Mouse (Mus musculus): Measurements from ENCODE around the gene Tbc1d9. TPM values are rescaled to one million over a fixed set of nuclear protein-coding genes. Genes with fewer than 3 reads are reported as not detected.

Gene Tbc1d9
- polyA plus RNA-seq, 1 experiment from 2014 or later: 16.4 TPM

GRCm38 (mm10) chr8:83182784-83183183 lies 17.6 kb downstream of the Tbc1d9 start:
- peak overlapping the region; percentile 74 for H3K27ac ChIP-seq
- H3K36me3 ChIP-seq: no peaks in the 10 kb centered on the region
- no peaks in the 10 kb centered on the region for H3K27me3 ChIP-seq
- peaks cover 57% of the 10 kb centered on the region for H3K4me1 ChIP-seq (replicated peaks)
- 49% methylated on average over 5 of the region's 5 CpGs for WGBS
- H3K4me2 ChIP-seq: no peak overlapping the region
- no peaks in the 10 kb centered on the region for H3K9me3 ChIP-seq
- no peak overlapping the region for H3K4me3 ChIP-seq
- H3K9ac ChIP-seq: peak overlapping the region; percentile 39; the same call in 1 of the 2 replicates
- ATAC-seq (ENCODE audit: low FRiP score): 0 out of 2 replicates have a peak, but pooled peaks have one; percentile 27

GRCm38 (mm10) chr8:83186376-83186775 lies 21.2 kb downstream of the Tbc1d9 start:
- 51% methylated on average over 6 of the region's 6 CpGs for WGBS
- Histone ChIP-seq H3K4me1 (replicated peaks) (peaks cover 43% of the 10 kb centered on the region), H3K4me3 (no peak overlapping the region), H3K27me3 (no peaks in the 10 kb centered on the region), H3K9me3 (no peaks in the 10 kb centered on the region), H3K4me2 (no peak overlapping the region), H3K27ac (no peak overlapping the region), H3K36me3 (no peaks in the 10 kb centered on the region), H3K9ac (no peak overlapping the region)
- no peak for ATAC-seq (ENCODE audit: low FRiP score)

- Histone ChIP-seq H3K9ac (no peak overlapping the region), H3K4me2 (no peak overlapping the region), H3K27me3 (no peaks in the 10 kb centered on the region), H3K4me3 (no peak overlapping the region), H3K9me3 (no peaks in the 10 kb centered on the region), H3K36me3 (no peaks in the 10 kb centered on the region), H3K27ac (peak overlapping the region; percentile 75), H3K4me1 (replicated peaks) (peaks cover 33% of the 10 kb centered on the region)
- ATAC-seq (ENCODE audit: low FRiP score): peak; percentile 67
- WGBS: 70% methylated on average over 10 of the region's 10 CpGs
Measured at GRCm38 (mm10) chr8:83187363-83187962, 22.3 kb downstream of the Tbc1d9 start.

GRCm38 (mm10) chr8:83189538-83190095 lies 24.5 kb downstream of the Tbc1d9 start:
- 82% methylated on average over 4 of the region's 4 CpGs for WGBS
- Histone ChIP-seq H3K4me2 (no peak overlapping the region), H3K27ac (no peak overlapping the region), H3K9me3 (no peaks in the 10 kb centered on the region), H3K4me1 (replicated peaks) (peaks cover 19% of the 10 kb centered on the region), H3K36me3 (no peaks in the 10 kb centered on the region), H3K9ac (no peak overlapping the region), H3K27me3 (no peaks in the 10 kb centered on the region), H3K4me3 (no peak overlapping the region)
- ATAC-seq (ENCODE audit: low FRiP score): no peak

- 65% methylated on average over 6 of the region's 6 CpGs for WGBS
- Histone ChIP-seq H3K36me3 (no peaks in the 10 kb centered on the region), H3K9me3 (no peaks in the 10 kb centered on the region), H3K4me1 (replicated peaks) (peaks cover 36% of the 10 kb centered on the region), H3K27me3 (no peaks in the 10 kb centered on the region), H3K4me3 (no peak overlapping the region), H3K9ac (no peak overlapping the region), H3K27ac (no peak overlapping the region), H3K4me2 (no peak overlapping the region)
- no peak for ATAC-seq (ENCODE audit: low FRiP score)
Measured at GRCm38 (mm10) chr8:83196088-83196487, 30.9 kb downstream of the Tbc1d9 start.

- 60% methylated on average over 8 of the region's 8 CpGs for WGBS
- ATAC-seq (ENCODE audit: low FRiP score): no peak; the same call in 1 of the 2 replicates
Measured at GRCm38 (mm10) chr8:83199715-83200114, 34.6 kb downstream of the Tbc1d9 start.

GRCm38 (mm10) chr8:83200191-83201177 lies 35.3 kb downstream of the Tbc1d9 start:
- Histone ChIP-seq H3K4me3 (no peak overlapping the region), H3K36me3 (no peaks in the 10 kb centered on the region), H3K9ac (no peak overlapping the region), H3K27ac (peak overlapping the region; percentile 66; the same call in 1 of the 2 replicates), H3K9me3 (no peaks in the 10 kb centered on the region), H3K4me2 (no peak overlapping the region), H3K4me1 (replicated peaks) (peaks cover 38% of the 10 kb centered on the region), H3K27me3 (no peaks in the 10 kb centered on the region)
- no peak for ATAC-seq (ENCODE audit: low FRiP score)
- 81% methylated on average over 16 of the region's 16 CpGs for WGBS

More at GRCm38 (mm10) chr8:83199715-83200114, 34.6 kb downstream of the Tbc1d9 start:
- no peak overlapping the region for H3K9ac ChIP-seq
- H3K27ac ChIP-seq: peak overlapping the region; percentile 66; the same call in 1 of the 2 replicates
- no peak overlapping the region for H3K4me2 ChIP-seq
- peaks cover 38% of the 10 kb centered on the region for H3K4me1 ChIP-seq (replicated peaks)
- H3K4me3 ChIP-seq: no peak overlapping the region
- H3K9me3 ChIP-seq: no peaks in the 10 kb centered on the region
- no peaks in the 10 kb centered on the region for H3K36me3 ChIP-seq
- H3K27me3 ChIP-seq: no peaks in the 10 kb centered on the region

- no peak overlapping the region for H3K9ac ChIP-seq
- no peaks in the 10 kb centered on the region for H3K27me3 ChIP-seq
- no peak for ATAC-seq (ENCODE audit: low FRiP score)
- peaks cover 24% of the 10 kb centered on the region for H3K4me1 ChIP-seq (replicated peaks)
- no peaks in the 10 kb centered on the region for H3K36me3 ChIP-seq
- 91% methylated on average over 11 of the region's 11 CpGs for WGBS
- no peak overlapping the region for H3K4me2 ChIP-seq
- no peaks in the 10 kb centered on the region for H3K9me3 ChIP-seq
- H3K4me3 ChIP-seq: no peak overlapping the region
- H3K27ac ChIP-seq: no peak overlapping the region
Measured at GRCm38 (mm10) chr8:83202946-83203345, 37.8 kb downstream of the Tbc1d9 start.

- Histone ChIP-seq H3K4me3 (no peak overlapping the region), H3K4me2 (no peak overlapping the region), H3K27me3 (no peaks in the 10 kb centered on the region), H3K36me3 (peaks cover 8% of the 10 kb centered on the region), H3K27ac (no peak overlapping the region), H3K9ac (no peak overlapping the region), H3K9me3 (no peaks in the 10 kb centered on the region), H3K4me1 (replicated peaks) (peaks cover 7% of the 10 kb centered on the region; the same call in 1 of the 2 replicates)
- 86% methylated on average over 7 of the region's 7 CpGs for WGBS
- ATAC-seq (ENCODE audit: low FRiP score): no peak
Measured at GRCm38 (mm10) chr8:83205907-83206306, 40.8 kb downstream of the Tbc1d9 start.

GRCm38 (mm10) chr8:83209581-83209980 lies 44.4 kb downstream of the Tbc1d9 start:
- H3K4me1 ChIP-seq (replicated peaks): peaks cover 3% of the 10 kb centered on the region; the same call in 1 of the 2 replicates
- no peak overlapping the region for H3K4me2 ChIP-seq
- peaks cover 31% of the 10 kb centered on the region for H3K36me3 ChIP-seq
- no peak overlapping the region for H3K27ac ChIP-seq
- H3K4me3 ChIP-seq: no peak overlapping the region
- H3K27me3 ChIP-seq: no peaks in the 10 kb centered on the region
- 83% methylated on average over 4 of the region's 4 CpGs for WGBS
- no peak for ATAC-seq (ENCODE audit: low FRiP score)
- H3K9ac ChIP-seq: no peak overlapping the region
- H3K9me3 ChIP-seq: no peaks in the 10 kb centered on the region

- Histone ChIP-seq H3K4me3 (no peak overlapping the region), H3K4me1 (replicated peaks) (peaks cover 10% of the 10 kb centered on the region), H3K9me3 (no peaks in the 10 kb centered on the region), H3K4me2 (no peak overlapping the region), H3K9ac (no peak overlapping the region), H3K27me3 (no peaks in the 10 kb centered on the region), H3K27ac (no peak overlapping the region), H3K36me3 (peaks cover 31% of the 10 kb centered on the region)
- no peak for ATAC-seq (ENCODE audit: low FRiP score)
- 92% methylated on average over 7 of the region's 7 CpGs for WGBS
Measured at GRCm38 (mm10) chr8:83210676-83211075, 45.5 kb downstream of the Tbc1d9 start.

GRCm38 (mm10) chr8:83215065-83215464 lies 49.9 kb downstream of the Tbc1d9 start:
- 67% methylated on average over 5 of the region's 5 CpGs for WGBS
- H3K36me3 ChIP-seq: peaks cover 31% of the 10 kb centered on the region
- no peak for ATAC-seq (ENCODE audit: low FRiP score)
- no peaks in the 10 kb centered on the region for H3K9me3 ChIP-seq
- peaks cover 11% of the 10 kb centered on the region; the same call in 1 of the 2 replicates for H3K4me1 ChIP-seq (replicated peaks)
- H3K27ac ChIP-seq: no peak overlapping the region
- no peaks in the 10 kb centered on the region for H3K27me3 ChIP-seq
- no peak overlapping the region for H3K9ac ChIP-seq
- H3K4me3 ChIP-seq: no peak overlapping the region
- no peak overlapping the region for H3K4me2 ChIP-seq
